ENCODE assay signal across 29 mouse cellular contexts in the genomic region with DNA sequence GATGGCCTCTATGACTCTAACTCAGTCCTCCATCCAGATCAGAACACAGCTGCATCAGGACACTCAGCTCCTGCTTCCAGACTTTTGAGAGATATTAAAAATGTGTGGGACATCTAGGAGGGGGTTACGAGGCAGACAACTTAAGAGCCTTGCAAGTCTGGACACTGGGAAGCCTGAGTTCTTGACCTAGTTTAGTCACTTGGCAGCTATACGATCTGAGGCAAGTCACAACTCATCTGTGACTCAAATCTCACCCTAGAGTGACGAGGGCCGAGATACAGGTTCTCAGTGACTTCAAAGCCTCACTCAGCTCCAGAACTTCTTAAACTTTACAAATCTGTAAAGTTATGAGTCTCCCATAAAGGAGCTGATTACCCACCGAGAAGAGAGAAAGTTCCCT. TPM values are rescaled to one million over a fixed set of nuclear protein-coding genes. Genes with fewer than 3 reads are reported as not detected.
DNase-seq lines count a peak whose midpoint lies in the region; ATAC-seq lines count a peak whose summit lies in the region.
"Had no signal": no experiment of that assay in that cellular context is flagged by ENCODE, and none has a peak within 500 bp of the region (broad histone marks: within the 10 kb centered on the region; RNA-seq: fewer than 3 reads in every experiment).

No protein-coding gene starts in this region.

- no peak for ATAC-seq in midbrain, embryonic 16.5 days
- no peak for ATAC-seq in hindbrain, embryonic 11.5 days (ENCODE audit: low FRiP score)
- ATAC-seq: forebrain, embryonic 16.5 days had no signal

- no peak overlapping the region for H3K4me3 ChIP-seq in midbrain, embryonic 16.5 days (ENCODE audit: low read depth, low read length)
- H3K4me3 ChIP-seq in hindbrain, embryonic 11.5 days (ENCODE audit: low read depth, low read length), result no peak overlapping the region
- H3K4me3 ChIP-seq: embryonic facial prominence, embryonic 13.5 days; hindbrain, embryonic 13.5 days; kidney, embryonic 15.5 days; layer of hippocampus, adult 2 months; left cerebral cortex, adult 2 months; limb, embryonic 12.5 days; liver, embryonic 15.5 days; megakaryocyte, embryonic 14.5 days; midbrain, embryonic 12.5 days; neural tube, embryonic 13.5 days had no signal

- no peaks in the 10 kb centered on the region for H3K9me3 ChIP-seq in midbrain, embryonic 16.5 days (replicated peaks; ENCODE audit: control insufficient read depth, low read length, poor library complexity, severe bottlenecking)
- no peaks in the 10 kb centered on the region for H3K9me3 ChIP-seq in hindbrain, embryonic 11.5 days (ENCODE audit: control insufficient read depth, low read length)
- H3K9me3 ChIP-seq: embryonic facial prominence, embryonic 13.5 days; hindbrain, embryonic 13.5 days; kidney, embryonic 15.5 days; limb, embryonic 12.5 days; liver, embryonic 15.5 days; megakaryocyte, embryonic 14.5 days; midbrain, embryonic 12.5 days; neural tube, embryonic 13.5 days had no signal

- H3K27me3 ChIP-seq in midbrain, embryonic 16.5 days (ENCODE audit: control insufficient read depth, insufficient read depth, low read depth, low read length), result no peaks in the 10 kb centered on the region
- H3K27me3 ChIP-seq in hindbrain, embryonic 11.5 days (ENCODE audit: control insufficient read depth, insufficient read depth, low read length), result no peaks in the 10 kb centered on the region
- H3K27me3 ChIP-seq: embryonic facial prominence, embryonic 13.5 days; hindbrain, embryonic 13.5 days; limb, embryonic 12.5 days; liver, embryonic 15.5 days; midbrain, embryonic 12.5 days; neural tube, embryonic 13.5 days had no signal

- H3K36me3 ChIP-seq in midbrain, embryonic 16.5 days (ENCODE audit: control insufficient read depth, insufficient read depth, low read length), result no peaks in the 10 kb centered on the region
- no peaks in the 10 kb centered on the region for H3K36me3 ChIP-seq in hindbrain, embryonic 11.5 days (ENCODE audit: control insufficient read depth, insufficient read depth, low read length)
- H3K36me3 ChIP-seq: embryonic facial prominence, embryonic 13.5 days; G1E; hindbrain, embryonic 13.5 days; kidney, embryonic 15.5 days; limb, embryonic 12.5 days; liver, embryonic 15.5 days; midbrain, embryonic 12.5 days; neural tube, embryonic 13.5 days had no signal

- H3K4me2 ChIP-seq in midbrain, embryonic 16.5 days (ENCODE audit: low read length), result no peak overlapping the region
- H3K4me2 ChIP-seq in hindbrain, embryonic 11.5 days (replicated peaks; ENCODE audit: low read depth, low read length), result no peak overlapping the region
- H3K4me2 ChIP-seq: embryonic facial prominence, embryonic 13.5 days; heart, embryonic 11.5 days; hindbrain, embryonic 13.5 days; kidney, embryonic 15.5 days; limb, embryonic 12.5 days; liver, embryonic 15.5 days; lung, embryonic 14.5 days; midbrain, embryonic 12.5 days; neural tube, embryonic 13.5 days had no signal

- H3K4me1 ChIP-seq in midbrain, embryonic 16.5 days (ENCODE audit: control insufficient read depth, insufficient read depth, low read length), result no peaks in the 10 kb centered on the region
- H3K4me1 ChIP-seq in hindbrain, embryonic 11.5 days (replicated peaks; ENCODE audit: control insufficient read depth, insufficient read depth, low read length), result no peaks in the 10 kb centered on the region
- H3K4me1 ChIP-seq: liver, embryonic 15.5 days had no signal

- DNase-seq in adrenal gland, adult 2 months, result peak; percentile 64
- no peak for DNase-seq in adrenal gland, postnatal 4 days (ENCODE audit: low spot score in 2 of 2)
- peak; percentile 67 for DNase-seq in urinary bladder, postnatal 14 days (ENCODE audit: low spot score)
- DNase-seq in urinary bladder, postnatal 4 days (ENCODE audit: low spot score in 2 of 2), result no peak
- peak; percentile 38 for DNase-seq in skeletal muscle tissue, adult 2 months (ENCODE audit: low read depth, low spot score)
- DNase-seq in hindbrain, embryonic 11.5 days (ENCODE audit: low spot score), result no peak
- DNase-seq: cerebellum, adult 11-12 months; cerebellum, adult 9-11 months; gastrocnemius, postnatal 10 days; heart, postnatal 36 days; kidney, adult 11 months; kidney, postnatal 36 days; lung, embryonic 14.5 days; lung, postnatal 36 days; thymus, postnatal 14 days had no signal

- H3K27ac ChIP-seq in midbrain, embryonic 16.5 days (ENCODE audit: low read length), result no peak overlapping the region
- H3K27ac ChIP-seq in hindbrain, embryonic 11.5 days (ENCODE audit: low read depth, low read length), result no peak overlapping the region
- H3K27ac ChIP-seq: embryonic facial prominence, embryonic 13.5 days; hindbrain, embryonic 13.5 days; kidney, embryonic 15.5 days; layer of hippocampus, adult 2 months; left cerebral cortex, adult 2 months; limb, embryonic 12.5 days; liver, embryonic 15.5 days; midbrain, embryonic 12.5 days; neural tube, embryonic 13.5 days had no signal

- no peak overlapping the region for H3K9ac ChIP-seq in midbrain, embryonic 16.5 days (ENCODE audit: low read depth, low read length)
- no peak overlapping the region for H3K9ac ChIP-seq in hindbrain, embryonic 11.5 days (ENCODE audit: low read depth, low read length)
- H3K9ac ChIP-seq: embryonic facial prominence, embryonic 13.5 days; hindbrain, embryonic 13.5 days; kidney, embryonic 15.5 days; limb, embryonic 12.5 days; liver, embryonic 15.5 days; lung, embryonic 14.5 days; midbrain, embryonic 12.5 days; neural tube, embryonic 13.5 days had no signal

- WGBS in midbrain, embryonic 16.5 days, result 87% methylated on average over 5 of the region's 5 CpGs
- 89% methylated on average over 5 of the region's 5 CpGs for WGBS in hindbrain, embryonic 11.5 days

RNA-seq across cellular contexts. Expression of a gene that starts 36.8 kb away (rescaled TPM):
- 10 to 100 TPM; 53.7 to 66.1 TPM for total RNA-seq in adrenal gland, adult 2 months (2021)
- 2.6 and 3.0 TPM in 2 replicates for polyA plus RNA-seq in adrenal gland, adult 2 months (2012; rRNA removed)
- total RNA-seq in adrenal gland, postnatal 4 days (2021), result 10 to 100 TPM; 82.4 to 91.7 TPM
- 27.3 and 28.5 TPM in 2 replicates for polyA plus RNA-seq in midbrain, embryonic 16.5 days (2015; fragmentation: Nextera tagmentation; extraction: Ambion mirVana)
- 46.1 and 52.7 TPM in 2 replicates for polyA plus RNA-seq in hindbrain, embryonic 11.5 days (2014; fragmentation: Nextera tagmentation; extraction: Ambion mirVana)
- polyA plus RNA-seq: G1E had no signal

Comparison
In these comparisons a context has a peak if more than half of its experiments do, and no peak if none do; other contexts are left out.
1. DNase-seq: peak in adrenal gland, adult 2 months (single experiment), urinary bladder, postnatal 14 days (single experiment) and skeletal muscle tissue, adult 2 months (single experiment); none in adrenal gland, postnatal 4 days (0 of 2), urinary bladder, postnatal 4 days (0 of 2) and hindbrain, embryonic 11.5 days (single experiment).